Mouse (Mus musculus) olfactory bulb, adult 2 months (tissue): ENCODE measurements around the gene Mrpl57.

Source experiments
- CTCF ChIP-seq: fragments of 200-500 bp; IDR thresholded peaks from 2 replicates; pipeline ENCODE4 v1.5.1; 2012; ENCODE audit warnings: low read depth, mild to moderate bottlenecking, low read length, moderate library complexity; ENCODE audit not compliant: insufficient read depth
- POLR2A ChIP-seq: fragments of 200-500 bp; IDR thresholded peaks from 2 replicates; pipeline ENCODE4 v1.6.1; 2012; ENCODE audit warnings: mild to moderate bottlenecking, low read depth, low read length, moderate library complexity; ENCODE audit not compliant: insufficient read depth

GRCm38 (mm10) chr14:57811844-57812243 is 14.2 kb upstream of the Mrpl57 start:
- TF ChIP-seq CTCF = no peak
- TF ChIP-seq POLR2A = no peak
